Mouse (Mus musculus) R1 (cell line): ENCODE data around the gene Serpinb9d.
"Not testable (repeated sequence)": the region's sequence is repeated elsewhere in the genome, so short reads cannot be mapped to it uniquely, and the experiment has no call there.

Experiments used
- DNase-seq: peaks from one replicate; pipeline ENCODE4 v3.0.0-alpha.2; 2018; ENCODE audit warnings: low read depth, low spot score

Gene Serpinb9d

GRCm38 (mm10) chr13:33192659-33193058, at the start of gene Serpinb9d:
Gene Serpinb9d (plus strand): TSS chr13:33192959.
- no peak for DNase-seq

- no peak for DNase-seq
Observed at GRCm38 (mm10) chr13:33159642-33160041, 33.1 kb upstream of the Serpinb9d start, which contains the start of gene Serpinb9c. Gene Serpinb9c (minus strand): TSS chr13:33159742.

GRCm38 (mm10) chr13:33190486-33190885, 2.3 kb upstream of the Serpinb9d start:
- DNase-seq, result not testable (repeated sequence)

- peak; percentile 37 for DNase-seq
Observed at GRCm38 (mm10) chr13:33199740-33200139, 7.0 kb downstream of the Serpinb9d start.

- not testable (repeated sequence) for DNase-seq
Observed at GRCm38 (mm10) chr13:33249312-33249711, 56.6 kb downstream of the Serpinb9d start, which contains the start of gene Serpinb9e. Gene Serpinb9e (plus strand): TSS chr13:33249612.
